Mouse (Mus musculus) lung, postnatal 0 days (tissue): Measurements from ENCODE around the gene Tgfbr2. TPM values are rescaled to one million over a fixed set of nuclear protein-coding genes. Genes with fewer than 3 reads are reported as not detected.

Source experiments
- ATAC-seq: fragments of 200-750 bp; cut with Nextera tagmentation; 2 replicates; pipeline ENCODE4 v1.8.0; 2017; ENCODE audit warnings: moderate library complexity
- DNase-seq: peaks from one replicate; pipeline ENCODE4 v3.0.0-alpha.2; 2016; ENCODE audit warnings: low spot score
- H3K27ac ChIP-seq: fragments of 300-500 bp; sonication (generic); 2 replicates; pipeline ENCODE4 v1.5.1; 2014; ENCODE audit warnings: antibody characterized with exemption, mild to moderate bottlenecking, low read length, mixed read lengths
- H3K27me3 ChIP-seq: fragments of 300-500 bp; sonication (generic); replicated peaks from 2 replicates; pipeline ENCODE4 v1.6.1; 2014; ENCODE audit warnings: low read length, mixed read lengths; ENCODE audit not compliant: insufficient read depth
- H3K36me3 ChIP-seq: fragments of 300-500 bp; sonication (generic); 2 replicates; pipeline ENCODE4 v1.6.1; 2014; ENCODE audit warnings: low read length, mixed read lengths; ENCODE audit not compliant: insufficient read depth
- H3K4me1 ChIP-seq: fragments of 300-500 bp; sonication (generic); 2 replicates; pipeline ENCODE4 v1.6.1; 2014; ENCODE audit warnings: antibody characterized with exemption, low read depth, low read length, mixed read lengths; ENCODE audit not compliant: insufficient read depth
- H3K4me2 ChIP-seq: fragments of 300-500 bp; sonication (generic); replicated peaks from 2 replicates; pipeline ENCODE4 v1.6.1; 2014; ENCODE audit warnings: low read depth, mild to moderate bottlenecking, low read length, moderate library complexity, mixed read lengths
- H3K4me3 ChIP-seq: fragments of 300-500 bp; sonication (generic); 2 replicates; pipeline ENCODE4 v1.5.1; 2014; ENCODE audit warnings: low read depth, low read length
- H3K9ac ChIP-seq: fragments of 300-500 bp; sonication (generic); replicated peaks from 2 replicates; pipeline ENCODE4 v1.6.1; 2014; ENCODE audit warnings: low read depth, mild to moderate bottlenecking
- H3K9me3 ChIP-seq: fragments of 300-500 bp; sonication (generic); 2 replicates; pipeline ENCODE4 v1.6.1; 2016; ENCODE audit warnings: low read length, mixed read lengths
- CTCF ChIP-seq: IDR thresholded peaks from 2 replicates; pipeline ENCODE4 v1.5.1; 2016; ENCODE audit warnings: antibody characterized with exemption, mild to moderate bottlenecking
- EP300 ChIP-seq: IDR thresholded peaks from 2 replicates; pipeline ENCODE4 v1.6.1; 2016; ENCODE audit warnings: antibody characterized with exemption, mild to moderate bottlenecking, control low read depth
- WGBS: fragments of 180-500 bp; shearing (Covaris S2); extraction: QIAGEN DNeasy Blood & Tissue Kit; methylation state at CpG from one replicate; pipeline ENCODE4 v1.1.7; 2014; 5-methylcytosine and 5-hydroxymethylcytosine counted together
- polyA plus RNA-seq: library from polyadenylated mRNA; unstranded; fragments of >200 nt; fragmentation: Nextera tagmentation; extraction: Ambion mirVana; gene quantifications from 2 replicates; pipeline ENCODE4 v1.2.1, GENCODE M21; 2015

Tgfbr2 gene
- polyA plus RNA-seq, 1 experiment from 2014 or later = 68.0 TPM

DNA sequence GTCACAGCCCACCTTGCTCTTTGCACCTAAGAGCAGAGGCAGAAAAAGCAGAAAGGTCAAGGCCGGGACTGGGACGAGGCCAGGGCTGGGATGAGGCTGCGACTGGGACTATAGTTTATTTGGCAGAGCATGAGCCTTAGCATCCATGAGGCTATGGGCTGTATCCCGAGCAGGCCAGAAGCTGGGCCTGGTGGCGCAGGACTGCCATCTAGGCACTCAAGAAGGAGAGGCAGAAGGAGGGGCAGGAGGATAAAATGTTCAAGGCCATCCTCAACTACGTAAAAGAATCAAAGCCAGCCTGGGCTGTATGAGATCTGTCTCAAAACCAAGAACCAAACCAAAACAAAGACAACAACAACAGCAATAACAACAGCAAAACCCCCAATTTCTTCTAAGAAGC lies 52.6 kb downstream of the Tgfbr2 start:
- H3K27me3 ChIP-seq = no peaks in the 10 kb centered on the region
- ATAC-seq = 0 out of 2 replicates have a peak, but pooled peaks have one; percentile 19
- H3K27ac ChIP-seq = peak overlapping the region; percentile 57; the same call in 1 of the 2 replicates
- no peaks in the 10 kb centered on the region for H3K9me3 ChIP-seq
- WGBS = 64% methylated on average over 6 of the region's 6 CpGs
- no peak overlapping the region for H3K4me2 ChIP-seq
- no peak overlapping the region for H3K4me3 ChIP-seq
- H3K9ac ChIP-seq = no peak overlapping the region
- DNase-seq = no peak
- peak; percentile 40 for TF ChIP-seq CTCF
- no peak for TF ChIP-seq EP300
- peaks cover 2% of the 10 kb centered on the region; the same call in 1 of the 2 replicates for H3K4me1 ChIP-seq
- H3K36me3 ChIP-seq = peaks cover 34% of the 10 kb centered on the region; the same call in 1 of the 2 replicates

DNA sequence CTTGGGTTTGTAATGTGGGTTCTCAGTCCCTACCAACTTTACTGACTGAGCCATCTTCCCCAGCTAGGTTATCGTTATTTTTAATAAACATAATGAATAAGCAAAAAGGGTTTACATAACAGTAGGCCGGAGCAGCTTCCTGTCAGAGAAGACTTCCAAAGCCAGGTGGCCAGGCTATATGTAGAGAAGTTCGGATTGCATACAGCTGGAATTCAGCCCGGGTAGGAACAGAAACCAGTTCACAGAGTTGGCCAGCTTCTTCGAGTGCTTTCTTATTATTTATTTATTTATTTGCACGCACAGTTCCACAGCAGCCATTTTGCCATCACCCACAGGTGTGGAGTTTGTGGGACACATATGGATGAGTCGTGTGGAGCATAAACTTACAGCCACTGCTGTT lies 53.7 kb downstream of the Tgfbr2 start:
- Histone ChIP-seq H3K4me2 (no peak overlapping the region), H3K4me1 (peaks cover 2% of the 10 kb centered on the region; the same call in 1 of the 2 replicates), H3K4me3 (no peak overlapping the region), H3K27ac (no peak overlapping the region; the same call in 1 of the 2 replicates), H3K36me3 (peaks cover 28% of the 10 kb centered on the region), H3K27me3 (no peaks in the 10 kb centered on the region), H3K9ac (no peak overlapping the region), H3K9me3 (no peaks in the 10 kb centered on the region)
- ATAC-seq (peak; percentile 20; the same call in 1 of the 2 replicates), DNase-seq (no peak)
- TF ChIP-seq EP300 (no peak), CTCF (no peak)
- WGBS = 46% methylated on average over 7 of the region's 7 CpGs

DNA sequence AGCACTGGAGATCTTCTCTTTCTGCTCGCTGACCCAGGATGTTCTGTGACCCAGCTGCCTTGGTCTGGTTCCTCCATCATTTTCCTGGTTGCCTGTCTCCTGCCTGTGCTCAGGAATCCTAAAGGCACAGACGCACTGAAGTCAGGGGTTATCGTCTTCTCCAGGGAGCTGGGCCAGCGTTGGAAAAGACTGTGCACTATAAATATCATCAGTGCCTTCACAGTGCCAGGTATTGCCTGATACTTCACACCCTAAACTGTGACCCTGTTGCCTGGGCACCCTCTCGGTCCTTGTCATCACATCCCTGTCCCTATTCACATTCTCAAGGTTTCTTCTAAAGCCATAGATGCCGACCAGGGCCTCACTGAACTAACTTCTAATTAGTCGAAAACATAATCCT lies 55.2 kb downstream of the Tgfbr2 start:
- no peak overlapping the region for H3K9ac ChIP-seq
- H3K9me3 ChIP-seq = no peaks in the 10 kb centered on the region
- TF ChIP-seq EP300 = no peak
- no peak for TF ChIP-seq CTCF
- 76% methylated on average over 7 of the region's 7 CpGs for WGBS
- no peak overlapping the region for H3K4me3 ChIP-seq
- no peak overlapping the region for H3K4me2 ChIP-seq
- no peak overlapping the region for H3K27ac ChIP-seq
- H3K27me3 ChIP-seq = no peaks in the 10 kb centered on the region
- no peak for ATAC-seq
- peaks cover 2% of the 10 kb centered on the region; the same call in 1 of the 2 replicates for H3K4me1 ChIP-seq
- peaks cover 18% of the 10 kb centered on the region for H3K36me3 ChIP-seq
- no peak for DNase-seq

DNA sequence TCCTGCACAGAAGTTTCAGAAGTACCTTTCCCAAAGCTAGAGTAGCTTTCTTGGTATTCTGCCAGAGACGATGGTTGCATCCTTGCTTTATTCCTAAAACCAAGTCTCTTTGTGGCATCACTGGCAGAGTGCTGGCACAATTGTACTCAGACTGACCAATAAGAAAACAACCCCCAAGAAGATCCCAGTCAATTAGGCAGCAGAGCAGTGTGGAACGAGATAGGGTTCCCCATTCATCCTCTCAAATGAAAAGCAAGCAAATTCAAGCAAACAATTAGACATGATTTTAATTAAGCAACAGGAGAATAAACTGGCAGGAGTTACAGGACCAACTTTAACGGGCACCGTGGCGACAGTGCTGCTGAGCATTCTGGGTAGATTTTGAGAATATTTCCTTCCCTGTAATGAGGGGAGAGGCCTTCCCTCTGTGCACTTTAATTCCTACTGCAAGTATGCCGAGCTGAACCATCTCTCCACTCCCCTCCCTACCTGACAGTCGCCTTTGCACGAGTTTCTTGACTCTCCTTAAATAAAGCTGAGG lies 56.8 kb downstream of the Tgfbr2 start:
- Histone ChIP-seq H3K27ac (no peak overlapping the region), H3K9ac (no peak overlapping the region), H3K9me3 (no peaks in the 10 kb centered on the region), H3K4me2 (no peak overlapping the region), H3K4me3 (no peak overlapping the region), H3K36me3 (peaks cover 12% of the 10 kb centered on the region), H3K27me3 (no peaks in the 10 kb centered on the region), H3K4me1 (peaks cover 2% of the 10 kb centered on the region; the same call in 1 of the 2 replicates)
- no peak for DNase-seq
- WGBS = 61% methylated on average over 8 of the region's 8 CpGs
- ATAC-seq = no peak
- TF ChIP-seq CTCF (no peak), EP300 (no peak)

DNA sequence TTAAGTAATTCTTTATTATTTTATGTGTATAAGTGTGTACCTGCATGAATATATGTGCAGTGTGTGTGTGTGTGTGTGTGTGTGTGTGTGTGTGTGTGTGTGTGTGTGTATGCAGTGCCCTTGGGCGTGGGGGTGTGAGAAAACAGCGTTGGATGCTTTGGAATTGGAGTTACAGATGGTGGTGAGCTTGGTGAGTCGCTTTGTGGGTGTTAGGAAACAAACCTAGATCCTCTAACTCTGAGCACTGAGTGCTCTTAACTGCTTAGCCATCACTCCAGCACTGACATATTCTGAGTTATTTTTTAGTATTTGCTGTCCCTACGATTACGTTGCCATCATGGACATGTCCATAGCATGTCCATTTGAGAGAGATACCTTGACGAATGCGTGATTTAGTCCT lies 59.3 kb downstream of the Tgfbr2 start:
- no peak for DNase-seq
- H3K4me1 ChIP-seq = no peaks in the 10 kb centered on the region; the same call in 1 of the 2 replicates
- TF ChIP-seq EP300 (no peak), CTCF (no peak)
- WGBS = 97% methylated on average over 6 of the region's 7 CpGs
- no peak for ATAC-seq
- H3K27ac ChIP-seq = no peak overlapping the region
- peaks cover 17% of the 10 kb centered on the region for H3K36me3 ChIP-seq
- no peak overlapping the region for H3K9ac ChIP-seq
- no peak overlapping the region for H3K4me3 ChIP-seq
- no peaks in the 10 kb centered on the region for H3K9me3 ChIP-seq
- H3K27me3 ChIP-seq = no peaks in the 10 kb centered on the region
- H3K4me2 ChIP-seq = no peak overlapping the region

DNA sequence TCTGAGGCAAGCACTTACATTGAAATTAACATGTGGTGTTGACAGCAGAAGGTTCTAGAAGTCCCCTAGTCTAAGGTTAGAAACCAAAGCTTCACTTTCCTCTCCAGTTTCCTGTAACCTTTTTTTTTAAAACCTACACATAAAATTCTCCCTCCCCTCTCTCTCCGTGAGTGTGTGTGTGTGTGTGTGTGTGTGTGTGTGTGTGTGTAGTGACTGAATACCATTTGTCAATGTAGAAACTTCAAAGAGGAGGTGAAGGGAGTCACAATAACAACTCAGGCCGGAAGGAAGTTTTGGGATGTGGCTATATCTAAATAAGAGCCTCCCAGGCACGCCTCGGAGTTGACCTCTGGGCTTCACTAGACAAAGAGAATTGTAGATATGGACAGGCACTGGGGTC lies 60.8 kb downstream of the Tgfbr2 start:
- DNase-seq = peak; percentile 62

More for the DNA sequence above, 60.8 kb downstream of the Tgfbr2 start:
- H3K4me3 ChIP-seq = no peak overlapping the region
- ATAC-seq = peak; percentile 75
- no peaks in the 10 kb centered on the region; the same call in 1 of the 2 replicates for H3K4me1 ChIP-seq
- H3K9me3 ChIP-seq = no peaks in the 10 kb centered on the region
- H3K4me2 ChIP-seq = no peak overlapping the region
- H3K27me3 ChIP-seq = no peaks in the 10 kb centered on the region
- no peak overlapping the region for H3K27ac ChIP-seq
- WGBS = 40% methylated on average over 4 of the region's 4 CpGs
- TF ChIP-seq EP300 (peak; percentile 81), CTCF (no peak)
- peaks cover 32% of the 10 kb centered on the region for H3K36me3 ChIP-seq
- H3K9ac ChIP-seq = no peak overlapping the region
